Mouse (Mus musculus) olfactory bulb, adult 2 months (tissue): Measurements from ENCODE around the gene Hivep3.

Source experiments
- CTCF ChIP-seq: fragments of 200-500 bp; IDR thresholded peaks from 2 replicates; pipeline ENCODE4 v1.5.1; 2012; ENCODE audit warnings: low read depth, mild to moderate bottlenecking, low read length, moderate library complexity; ENCODE audit not compliant: insufficient read depth
- POLR2A ChIP-seq: fragments of 200-500 bp; IDR thresholded peaks from 2 replicates; pipeline ENCODE4 v1.6.1; 2012; ENCODE audit warnings: mild to moderate bottlenecking, low read depth, low read length, moderate library complexity; ENCODE audit not compliant: insufficient read depth

GRCm38 (mm10) chr4:119739301-119740062, 5.9 kb downstream of the Hivep3 start:
- no peak for TF ChIP-seq CTCF
- no peak for TF ChIP-seq POLR2A
